Mouse (Mus musculus) embryonic fibroblast, embryonic 13.5 days (primary cell): ENCODE data around the gene B4galt7. TPM values are rescaled to one million over a fixed set of nuclear protein-coding genes. Genes with fewer than 3 reads are reported as not detected.
A peak's percentile ranks its signal among the peaks of the same experiment; 100 is the strongest.

Experiments
- H3K27ac ChIP-seq: 2 replicates; pipeline ENCODE4 v1.5.1; 2012; ENCODE audit warnings: low read length, control low read depth, inconsistent platforms; ENCODE audit not compliant: insufficient read depth
- H3K4me1 ChIP-seq: 2 replicates; pipeline ENCODE4 v1.6.1; 2011; ENCODE audit warnings: low read length; ENCODE audit not compliant: control insufficient read depth, insufficient read depth
- H3K4me3 ChIP-seq: 2 replicates; pipeline ENCODE4 v1.5.1; 2011; ENCODE audit warnings: mild to moderate bottlenecking, control low read depth, low read length; ENCODE audit not compliant: insufficient read depth
- CTCF ChIP-seq: IDR thresholded peaks from 2 replicates; pipeline ENCODE4 v1.5.1; 2011; ENCODE audit warnings: mild to moderate bottlenecking, control low read depth, low read length, moderate library complexity, borderline replicate concordance; ENCODE audit not compliant: insufficient read depth
- POLR2A ChIP-seq: IDR thresholded peaks from 2 replicates; pipeline ENCODE4 v1.6.1; 2011; ENCODE audit warnings: low read depth, mild to moderate bottlenecking, control low read depth, low read length, moderate library complexity
- polyA plus RNA-seq: library from polyadenylated mRNA; stranded (reverse); fragments of >200 nt; gene quantifications from 2 replicates; pipeline ENCODE4 v1.2.4, GENCODE M21; 2011; ENCODE audit warnings: low read depth; ENCODE audit not compliant: missing spikeins, insufficient read length

The B4galt7 gene
- polyA plus RNA-seq, 1 experiment = 16.4 TPM

- peaks cover 4% of the 10 kb centered on the region; the same call in 1 of the 2 replicates for H3K4me1 ChIP-seq
- TF ChIP-seq POLR2A (no peak), CTCF (no peak)
- H3K4me3 ChIP-seq = peak overlapping the region; percentile 65
- no peak overlapping the region for H3K27ac ChIP-seq
Measured at GRCm38 (mm10) chr13:55593254-55593747, 6.4 kb upstream of the B4galt7 start.

DNA sequence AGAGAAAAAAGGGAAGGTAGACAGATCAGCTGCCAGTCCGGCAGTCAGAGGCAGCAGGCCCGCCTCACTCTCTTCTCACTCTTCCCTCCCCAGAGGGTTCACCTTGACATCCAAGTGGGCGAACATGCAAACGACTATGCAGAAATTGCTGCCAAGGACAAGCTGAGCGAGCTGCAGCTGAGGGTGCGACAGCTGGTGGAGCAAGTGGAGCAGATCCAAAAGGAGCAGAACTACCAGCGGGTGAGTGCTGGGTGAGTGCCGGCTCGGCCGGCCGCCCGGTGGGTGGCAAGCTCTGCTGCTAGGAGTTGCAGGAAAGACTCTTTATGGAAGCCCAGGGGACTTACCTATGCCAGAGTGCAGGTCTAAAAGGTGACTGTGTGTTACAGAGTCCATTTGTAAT is 4.3 kb upstream of the B4galt7 start:
- peaks cover 7% of the 10 kb centered on the region for H3K4me1 ChIP-seq
- no peak overlapping the region for H3K4me3 ChIP-seq
- TF ChIP-seq POLR2A (no peak), CTCF (no peak)
- no peak overlapping the region for H3K27ac ChIP-seq

- no peak overlapping the region for H3K27ac ChIP-seq
- TF ChIP-seq CTCF (no peak), POLR2A (no peak)
- no peak overlapping the region for H3K4me3 ChIP-seq
- H3K4me1 ChIP-seq = peaks cover 7% of the 10 kb centered on the region
Measured at GRCm38 (mm10) chr13:55596802-55597201, 2.9 kb upstream of the B4galt7 start.

- Histone ChIP-seq H3K27ac (peak overlapping the region; percentile 37; the same call in 1 of the 2 replicates), H3K4me1 (peaks cover 3% of the 10 kb centered on the region; the same call in 1 of the 2 replicates), H3K4me3 (peak overlapping the region; percentile 98)
- TF ChIP-seq CTCF = no peak
Measured at GRCm38 (mm10) chr13:55600657-55601056, 961 bp downstream of the B4galt7 start.

DNA sequence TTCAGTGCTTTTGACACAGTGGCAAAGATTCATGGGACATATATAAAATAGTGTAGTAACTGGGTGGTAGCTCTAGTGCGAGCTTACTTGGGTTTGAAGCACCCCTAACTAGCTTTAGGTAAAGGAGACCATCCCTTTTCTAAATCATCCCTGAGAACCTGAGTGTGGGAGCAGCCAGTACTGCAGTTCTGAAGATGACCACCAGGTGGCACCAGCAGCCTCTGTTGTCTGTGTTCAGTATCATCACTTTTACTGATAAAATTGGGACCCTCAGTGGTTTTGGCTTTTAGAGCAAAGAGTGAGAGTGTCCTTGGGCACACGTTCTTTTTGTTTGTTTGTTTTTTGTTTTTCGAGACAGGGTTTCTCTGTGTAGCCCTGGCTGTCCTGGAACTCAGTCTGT is 1.9 kb downstream of the B4galt7 start:
- H3K4me1 ChIP-seq = peaks cover 3% of the 10 kb centered on the region; the same call in 1 of the 2 replicates
- H3K27ac ChIP-seq = no peak overlapping the region
- no peak overlapping the region for H3K4me3 ChIP-seq
- TF ChIP-seq POLR2A = no peak
- peak; percentile 63; the same call in 1 of the 2 replicates for TF ChIP-seq CTCF

DNA sequence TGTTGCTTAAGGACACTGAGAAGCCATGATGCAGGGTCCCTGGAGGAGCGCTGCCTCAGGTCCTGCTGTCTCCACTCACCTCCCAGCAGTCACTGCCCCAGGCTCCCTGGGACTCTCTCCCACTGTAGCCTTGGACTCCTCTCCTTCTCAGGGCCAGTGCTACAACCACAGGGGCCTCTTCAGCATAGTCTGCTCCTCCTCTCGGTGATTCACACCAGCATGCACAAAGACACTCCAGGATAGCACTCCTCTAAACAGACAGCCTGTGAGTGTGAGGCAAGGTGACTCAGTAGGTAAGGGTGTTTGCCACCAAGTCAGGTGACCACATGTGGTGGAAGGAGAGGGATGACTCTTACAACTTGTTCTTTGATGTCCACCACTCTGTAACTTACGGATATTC is 4.9 kb downstream of the B4galt7 start:
- Histone ChIP-seq H3K4me1 (peaks cover 1% of the 10 kb centered on the region; the same call in 1 of the 2 replicates), H3K27ac (no peak overlapping the region), H3K4me3 (no peak overlapping the region)
- TF ChIP-seq POLR2A = no peak
- no peak for TF ChIP-seq CTCF

DNA sequence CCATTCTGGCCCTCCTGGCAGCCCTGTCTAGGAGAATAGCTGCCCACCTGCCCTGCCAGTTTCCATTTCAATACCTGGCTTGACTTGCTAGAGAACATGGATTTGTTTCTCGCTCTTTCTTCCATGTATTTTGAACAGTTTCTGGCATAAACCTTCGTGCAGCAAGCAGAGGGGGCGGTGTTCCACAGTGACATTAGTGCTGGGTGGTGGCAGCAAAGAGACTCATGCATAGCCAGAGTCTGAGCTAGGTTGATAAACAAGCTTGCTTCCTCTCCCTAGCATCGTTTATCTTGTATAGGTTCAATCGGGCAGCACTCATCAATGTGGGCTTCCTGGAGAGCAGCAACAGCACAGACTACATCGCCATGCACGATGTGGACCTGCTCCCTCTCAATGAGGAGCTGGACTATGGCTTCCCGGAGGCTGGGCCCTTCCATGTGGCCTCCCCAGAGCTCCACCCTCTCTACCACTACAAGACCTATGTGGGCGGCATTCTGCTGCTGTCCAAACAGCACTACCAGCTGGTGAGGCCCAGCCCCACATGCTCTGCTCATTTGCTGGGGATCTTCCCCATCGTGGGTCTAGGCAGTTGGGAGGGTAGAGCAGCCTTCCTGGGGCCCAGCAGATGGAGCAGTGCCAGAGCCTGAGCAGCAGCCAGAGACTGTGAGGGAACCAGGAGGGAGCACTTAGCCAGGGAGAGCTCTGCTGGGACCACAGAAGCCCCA is 7.4 kb downstream of the B4galt7 start:
- Histone ChIP-seq H3K4me1 (peaks cover 5% of the 10 kb centered on the region), H3K27ac (no peak overlapping the region), H3K4me3 (no peak overlapping the region)
- TF ChIP-seq POLR2A (no peak), CTCF (no peak)

- TF ChIP-seq POLR2A (no peak), CTCF (no peak)
- H3K27ac ChIP-seq = no peak overlapping the region
- no peak overlapping the region for H3K4me3 ChIP-seq
- H3K4me1 ChIP-seq = peaks cover 5% of the 10 kb centered on the region
Measured at GRCm38 (mm10) chr13:55607624-55608006, 7.9 kb downstream of the B4galt7 start.

DNA sequence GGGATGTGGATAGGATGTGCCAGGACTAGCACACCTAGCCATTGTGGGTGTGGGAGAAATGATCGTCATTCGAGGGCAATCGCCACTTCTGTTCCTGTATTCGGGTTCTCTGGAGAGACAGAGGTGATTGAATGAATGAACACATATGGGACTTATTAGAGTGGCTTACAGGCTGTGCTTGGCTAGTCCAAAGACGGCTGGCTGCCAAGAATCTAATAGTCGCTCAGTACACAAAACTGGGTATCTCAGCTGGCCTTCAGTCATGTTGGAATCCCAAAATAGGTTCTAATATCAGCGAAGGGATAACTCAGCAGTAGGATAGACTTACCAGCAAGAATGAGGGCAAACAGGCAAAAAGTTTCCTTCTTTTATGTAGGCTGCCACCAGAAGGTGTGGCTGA is 12.3 kb downstream of the B4galt7 start:
- no peak for TF ChIP-seq CTCF
- no peak for TF ChIP-seq POLR2A
- peak overlapping the region; percentile 13 for H3K27ac ChIP-seq
- H3K4me3 ChIP-seq = no peak overlapping the region
- H3K4me1 ChIP-seq = peaks cover 5% of the 10 kb centered on the region

DNA sequence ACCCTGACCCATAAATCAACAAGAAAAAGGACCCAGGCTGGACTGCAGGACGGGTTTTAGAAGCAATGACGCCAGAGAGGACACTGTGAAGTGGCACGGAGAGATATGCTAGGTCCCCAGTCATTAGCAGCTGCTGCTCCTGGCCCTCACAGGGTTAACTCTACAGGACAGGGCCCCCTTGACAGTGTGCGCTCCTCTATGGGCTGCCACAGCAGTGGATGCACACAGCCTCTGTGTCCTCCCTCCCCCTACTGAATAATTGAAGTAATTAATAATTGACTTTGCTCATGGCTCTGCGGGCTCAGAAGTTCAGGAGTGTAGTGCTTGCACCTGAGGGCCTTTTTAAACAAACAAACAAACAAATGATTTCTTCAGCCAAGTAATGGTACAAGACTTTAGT is 13.8 kb downstream of the B4galt7 start:
- Histone ChIP-seq H3K4me1 (peaks cover 5% of the 10 kb centered on the region), H3K27ac (no peak overlapping the region), H3K4me3 (no peak overlapping the region)
- TF ChIP-seq POLR2A (no peak), CTCF (no peak)

DNA sequence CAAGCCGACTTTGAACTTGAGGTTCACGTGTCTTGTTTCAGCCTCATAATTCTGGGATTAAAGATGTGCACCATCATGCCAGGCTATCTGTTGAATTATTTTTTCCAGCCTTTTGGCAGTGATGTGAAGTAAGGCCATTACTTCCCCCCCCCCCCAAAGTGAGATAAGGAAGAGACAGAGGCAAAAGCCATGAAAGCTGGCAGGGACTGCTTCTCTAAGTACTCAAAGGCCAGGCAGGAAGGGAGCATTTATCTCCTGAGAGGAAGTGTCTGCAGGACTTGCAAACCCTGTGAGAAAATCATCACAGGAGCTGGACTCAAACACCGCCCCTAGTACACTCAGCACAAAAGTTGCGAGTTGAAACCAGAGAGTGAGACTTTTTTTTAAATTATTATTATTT is 19.6 kb downstream of the B4galt7 start:
- no peaks in the 10 kb centered on the region for H3K4me1 ChIP-seq
- no peak overlapping the region for H3K27ac ChIP-seq
- TF ChIP-seq CTCF = no peak
- TF ChIP-seq POLR2A = no peak
- H3K4me3 ChIP-seq = no peak overlapping the region
